Mouse (Mus musculus) T-helper 2 cell (primary cell): ENCODE results near the gene Tmem141.

Experiments used
- in situ Hi-C: fragments of 300-600 bp; cut with MboI, MseI; formaldehyde crosslinking; loops from one replicate; pipeline ENCODE4 v1.15.1; 2025; ENCODE audit warnings: high pct_unique_total_duplicates

The Tmem141 gene

GRCm38 (mm10) chr2:25621229-25622200 lies at the start of gene Tmem141:
TSS of gene Tmem141 (minus strand) at chr2:25622005.
- in situ Hi-C loops: no loop called here

DNA sequence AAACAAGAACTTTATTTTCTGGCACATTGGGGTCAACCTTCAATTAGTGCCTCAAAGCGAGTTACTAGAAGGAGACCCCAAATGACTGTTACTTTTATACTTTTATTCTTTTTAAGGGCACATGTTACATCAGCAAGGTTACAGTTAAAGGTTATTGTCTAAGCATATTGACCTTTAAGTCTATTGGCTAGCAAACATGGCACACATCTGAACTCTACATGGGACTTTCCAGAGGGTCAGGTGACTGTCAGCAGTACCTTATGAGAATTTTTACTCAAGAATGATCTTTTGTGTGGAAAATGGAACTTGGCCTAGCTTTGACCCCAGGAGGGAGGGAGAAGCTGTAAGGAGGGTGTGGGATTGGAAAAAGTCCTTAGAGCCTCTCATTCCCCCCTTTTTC lies 44.7 kb upstream of the Tmem141 start:
- in situ Hi-C loops: no loop called here

- in situ Hi-C loops: no loop called here
Observed at GRCm38 (mm10) chr2:25664125-25664524, 42.3 kb upstream of the Tmem141 start.

DNA sequence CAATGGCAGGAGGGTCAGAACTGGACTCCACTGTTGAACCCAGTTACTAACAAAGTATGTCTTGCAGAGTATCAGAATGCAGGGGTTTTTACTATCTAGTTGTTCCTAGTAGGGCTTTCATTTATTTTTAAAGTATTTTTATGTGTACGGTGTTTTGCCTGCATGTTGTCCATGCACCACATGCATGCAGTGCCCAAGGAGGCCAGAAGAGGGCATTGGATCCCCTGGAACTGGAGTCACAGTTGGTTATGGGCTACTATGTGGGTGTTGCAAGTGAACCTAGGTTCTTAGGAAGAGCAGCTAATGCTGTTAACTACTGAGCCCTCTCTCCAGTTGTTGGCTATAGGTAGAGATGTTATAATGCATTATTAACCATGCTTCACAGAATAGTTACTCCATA lies 41.7 kb upstream of the Tmem141 start:
- in situ Hi-C loops: no loop called here

GRCm38 (mm10) chr2:25661245-25661970 lies 39.6 kb upstream of the Tmem141 start:
- in situ Hi-C loops: no loop called here

DNA sequence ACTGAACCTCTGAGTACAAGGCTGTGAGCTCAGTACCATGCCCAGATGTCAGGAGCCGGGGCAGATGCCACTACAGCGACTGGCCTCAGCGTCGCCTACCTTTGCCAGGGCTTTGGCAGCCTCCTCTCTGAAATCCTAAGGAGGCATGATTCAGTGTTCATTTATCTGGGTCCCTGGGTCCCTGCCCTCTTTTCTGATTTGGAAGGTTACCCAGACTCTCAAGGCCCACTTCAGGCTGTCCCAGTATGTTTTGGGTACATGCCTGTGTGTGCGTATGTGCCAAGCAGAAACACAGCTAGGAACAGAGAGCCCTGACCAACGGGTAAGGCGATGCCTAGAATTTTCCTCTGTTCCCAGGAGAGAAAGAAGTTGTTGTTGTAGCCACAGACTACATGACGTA lies 38.5 kb upstream of the Tmem141 start:
- in situ Hi-C loops: no loop called here

DNA sequence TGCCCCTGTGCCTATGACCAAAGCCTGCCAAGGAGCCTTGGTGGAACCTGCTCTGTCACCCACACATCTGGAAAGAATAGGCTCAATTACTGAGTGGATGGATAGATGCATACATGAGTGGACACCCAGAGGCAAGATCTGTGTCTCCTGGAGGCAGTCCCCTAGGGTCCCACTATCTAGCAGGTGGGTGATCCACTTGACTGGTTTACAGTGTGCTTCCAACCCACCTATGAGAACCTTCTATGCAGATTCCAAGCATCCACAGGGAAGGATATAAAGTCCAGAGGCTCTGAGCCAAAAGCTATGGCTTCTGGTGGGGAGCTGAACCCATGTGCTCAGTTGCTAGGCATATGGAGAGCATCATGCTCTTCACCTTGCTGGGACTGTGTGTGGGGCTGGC lies 35.8 kb upstream of the Tmem141 start, which contains the start of gene Lcn5:
Gene Lcn5, plus strand, starts transcription at position 301 of the 400 bp plus-strand sequence.
- in situ Hi-C loops: no loop called here

DNA sequence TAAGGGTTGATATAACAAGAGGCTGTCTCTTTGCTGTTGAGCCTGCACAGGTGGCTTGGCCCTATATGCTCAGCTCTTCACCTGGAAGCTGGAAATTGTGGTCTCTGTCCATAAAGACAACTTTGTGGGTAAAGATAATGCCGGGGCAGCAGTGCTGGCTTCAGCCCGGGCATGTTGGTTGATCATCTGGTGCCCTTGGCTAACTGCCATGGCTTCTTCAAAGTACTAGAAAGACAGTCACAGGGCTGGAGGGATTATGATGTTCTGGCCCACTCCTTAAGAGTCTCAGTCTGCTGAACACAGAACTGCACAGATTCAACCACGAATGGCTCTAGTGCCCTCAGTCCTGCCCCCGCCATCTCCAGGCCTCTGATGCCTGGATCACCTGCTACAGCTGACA lies 35.4 kb upstream of the Tmem141 start:
- in situ Hi-C loops: no loop called here

- in situ Hi-C loops: no loop called here
Observed at GRCm38 (mm10) chr2:25656691-25657090, 34.9 kb upstream of the Tmem141 start.

DNA sequence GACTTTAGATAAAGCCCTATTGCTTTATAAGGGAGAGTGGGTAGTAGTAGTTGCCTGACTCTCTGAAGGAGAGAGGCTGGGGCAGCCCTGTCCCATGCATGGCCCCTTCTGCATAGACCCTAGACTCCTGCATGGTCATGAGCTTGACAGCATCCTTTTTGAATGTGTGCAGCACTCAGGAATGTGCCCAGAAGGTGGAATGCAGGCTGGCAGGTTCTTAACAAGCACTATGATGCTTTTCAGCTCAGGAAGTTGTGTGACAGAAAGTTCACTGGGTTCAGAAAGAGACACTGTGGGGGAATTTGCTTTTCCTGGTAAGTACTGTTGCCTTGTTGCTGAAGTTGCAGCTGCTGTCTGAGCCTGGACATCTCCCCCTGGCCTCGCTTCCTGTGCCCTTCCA lies 32.7 kb upstream of the Tmem141 start:
- in situ Hi-C loops: no loop called here

DNA sequence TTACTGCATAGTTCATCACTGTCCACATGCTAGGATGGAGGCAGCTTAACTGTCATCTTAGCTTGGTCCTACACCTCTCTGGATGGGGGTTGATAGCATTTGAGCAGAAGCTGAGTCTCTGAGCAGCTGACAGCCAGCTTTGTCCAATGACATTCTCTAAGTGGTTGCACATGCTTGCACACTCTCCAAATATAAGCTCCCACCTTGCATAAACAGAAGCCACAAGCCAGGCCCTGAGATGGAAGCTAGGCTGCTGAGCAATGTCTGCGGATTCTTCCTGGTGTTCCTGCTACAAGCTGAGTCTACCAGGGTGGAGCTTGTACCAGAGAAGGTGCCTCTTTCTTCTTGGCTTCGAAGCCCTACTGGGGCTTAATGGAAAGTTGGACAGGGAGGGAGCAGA lies 31.1 kb upstream of the Tmem141 start, which contains the start of gene Lcn8:
Gene Lcn8, plus strand, starts transcription at position 219 of the 400 bp plus-strand sequence.
- in situ Hi-C loops: no loop called here

- in situ Hi-C loops: no loop called here
Observed at GRCm38 (mm10) chr2:25639890-25640289, 18.1 kb upstream of the Tmem141 start.

GRCm38 (mm10) chr2:25634046-25634445 lies 12.2 kb upstream of the Tmem141 start:
- in situ Hi-C loops: no loop called here

- in situ Hi-C loops: no loop called here
Observed at GRCm38 (mm10) chr2:25633616-25634015, 11.8 kb upstream of the Tmem141 start.

DNA sequence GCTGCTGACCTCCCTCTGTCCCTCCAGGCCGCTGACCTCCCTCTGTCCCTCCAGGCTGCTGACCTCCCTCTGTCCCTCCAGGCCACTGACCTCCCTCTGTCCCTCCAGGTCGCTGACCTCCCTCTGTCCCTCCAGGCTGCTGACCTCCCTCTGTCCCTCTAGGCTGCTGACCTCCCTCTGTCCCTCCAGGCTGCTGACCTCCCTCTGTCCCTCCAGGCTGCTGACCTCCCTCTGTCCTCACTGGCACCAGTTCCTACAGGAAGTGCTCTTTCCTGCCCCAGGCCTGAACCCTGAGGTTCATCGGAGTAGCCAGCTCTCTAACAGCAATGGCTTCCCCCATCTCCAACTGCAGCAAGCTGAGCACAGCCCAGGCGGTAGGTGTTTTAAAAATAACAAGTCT lies 6.9 kb upstream of the Tmem141 start:
- in situ Hi-C loops: no loop called here

DNA sequence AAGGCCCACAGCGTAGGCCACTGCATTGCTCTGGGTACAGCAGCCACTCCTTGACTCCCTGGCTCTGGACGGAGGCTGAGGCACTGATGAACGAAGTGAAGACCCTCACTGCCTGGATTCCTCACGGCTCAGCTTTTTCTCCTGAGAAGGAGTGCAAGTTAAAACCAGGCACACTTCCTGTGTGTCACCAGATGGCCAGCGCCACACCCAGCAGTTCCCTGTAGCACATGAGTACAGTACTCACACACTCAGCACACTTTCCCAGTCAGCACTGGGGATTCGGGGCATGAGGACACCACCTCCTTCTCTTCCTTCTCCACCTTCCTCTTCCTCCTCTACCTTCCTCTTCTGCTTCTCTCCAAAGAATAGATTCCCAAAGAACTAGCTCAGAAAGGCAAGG lies 6.0 kb upstream of the Tmem141 start, which contains the start of gene Fcna:
Gene Fcna, minus strand, starts transcription at position 220 of the 400 bp plus-strand sequence.
- in situ Hi-C loops: no loop called here

DNA sequence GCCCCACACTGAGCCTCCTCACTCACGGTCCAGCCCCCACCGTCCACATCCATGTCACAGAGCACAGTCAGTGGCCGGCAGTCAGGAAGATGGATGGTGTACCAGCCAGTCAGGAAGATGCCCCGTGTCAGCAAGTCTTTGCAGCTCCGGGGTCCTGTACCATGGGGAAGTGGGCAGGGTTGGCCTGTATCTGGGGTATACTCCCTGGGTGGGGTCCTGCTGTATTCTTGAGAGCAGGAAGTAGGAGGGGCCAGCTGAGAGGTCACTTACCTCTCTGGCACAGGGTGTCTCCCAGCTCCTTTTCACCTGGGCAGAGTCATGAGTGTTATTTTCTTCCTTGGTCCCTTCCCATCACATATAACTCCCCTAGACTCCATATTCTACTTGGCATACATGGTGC lies 4.2 kb upstream of the Tmem141 start:
- in situ Hi-C loops: no loop called here

GRCm38 (mm10) chr2:25620852-25621228 lies 965 bp downstream of the Tmem141 start:
- in situ Hi-C loops: no loop called here

DNA sequence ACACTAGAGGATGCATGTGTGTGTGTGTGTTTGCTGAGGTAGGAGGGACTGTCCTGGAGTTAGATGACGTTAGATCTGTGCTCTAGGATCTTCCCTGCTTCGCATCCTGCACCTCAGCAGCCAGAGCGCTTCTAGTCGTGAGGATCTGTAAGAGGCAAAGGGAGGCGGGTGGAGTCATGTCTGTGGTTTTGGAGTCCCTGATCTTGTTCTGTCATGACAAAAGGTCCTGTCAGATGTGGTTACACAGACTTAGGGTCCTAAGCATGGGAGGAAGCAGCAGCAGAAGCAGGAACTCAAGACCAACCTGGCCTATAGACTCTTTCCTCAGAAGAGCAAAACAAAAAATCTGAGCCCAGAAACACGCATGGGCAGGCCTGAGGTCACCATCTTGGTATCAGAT lies 1.4 kb downstream of the Tmem141 start:
- in situ Hi-C loops: no loop called here

DNA sequence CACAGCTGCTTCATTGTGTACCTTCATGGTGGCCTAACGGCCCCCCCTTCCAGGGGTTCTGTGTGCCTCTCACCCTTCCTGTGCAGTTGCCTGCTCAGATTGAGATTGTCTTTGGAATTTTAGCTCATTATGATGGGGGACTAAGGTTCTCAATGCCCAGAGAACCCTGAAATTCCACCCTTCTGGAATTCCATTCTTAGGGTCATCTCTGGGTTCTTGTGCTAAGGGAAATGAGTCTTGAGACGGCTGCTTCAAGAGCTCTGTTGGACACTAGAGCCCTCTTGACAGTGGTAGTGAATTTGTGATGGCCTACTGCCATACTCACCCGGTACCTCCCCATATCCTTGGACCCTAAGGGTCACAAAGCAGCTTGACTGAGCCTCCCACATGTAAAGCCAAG lies 4.2 kb downstream of the Tmem141 start, which contains the start of gene Ccdc183:
Gene Ccdc183, minus strand, starts transcription at position 101 of the 400 bp plus-strand sequence.
- in situ Hi-C loops: no loop called here

DNA sequence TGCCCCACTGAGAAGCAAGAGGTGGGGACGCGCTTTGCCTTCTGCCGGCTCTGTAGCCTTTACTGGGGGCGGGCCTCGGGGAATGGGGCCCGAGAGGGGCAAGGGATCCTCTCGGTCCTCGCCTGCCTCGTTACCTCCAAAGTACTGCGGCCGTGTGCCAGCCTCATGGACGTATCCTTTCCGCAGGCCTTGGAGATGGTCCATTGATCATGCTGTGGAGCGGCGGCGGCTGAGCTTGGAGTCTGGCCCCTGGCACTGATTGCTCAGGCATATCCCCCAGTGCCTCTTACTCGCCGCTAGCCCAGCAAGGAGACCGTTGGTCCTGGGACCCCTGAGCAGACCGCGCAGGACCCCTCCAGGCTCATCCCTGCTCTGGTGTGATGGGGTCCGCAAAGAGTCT lies 5.4 kb downstream of the Tmem141 start:
- in situ Hi-C loops: no loop called here

DNA sequence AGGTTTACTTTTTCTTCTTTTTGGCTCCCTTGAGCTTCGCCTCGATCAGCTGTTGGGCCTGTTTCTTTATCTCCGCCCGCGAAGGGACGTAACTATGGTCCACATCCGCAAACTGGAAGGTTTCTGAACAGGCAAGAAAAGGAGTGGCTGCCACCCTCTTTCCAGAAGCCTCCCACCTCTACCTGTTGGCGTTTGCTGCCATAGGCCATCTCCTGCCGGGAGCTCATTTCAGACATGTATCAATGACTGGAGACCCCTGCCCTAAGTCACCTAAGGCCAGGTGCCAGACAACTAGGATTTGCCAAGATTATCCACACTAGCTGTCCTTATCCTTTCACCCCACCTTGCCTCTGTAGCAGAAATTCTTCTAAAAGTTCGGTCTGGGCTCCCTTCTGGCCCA lies 13.1 kb downstream of the Tmem141 start:
- in situ Hi-C loops: no loop called here
